Mouse (Mus musculus): ENCODE measurements around the gene Wdr5. TPM values are rescaled to one million over a fixed set of nuclear protein-coding genes. Genes with fewer than 3 reads are reported as not detected.
A peak's percentile ranks its signal among the peaks of the same experiment; 100 is the strongest.

Gene Wdr5
- polyA plus RNA-seq, 1 experiment: 27.2 TPM

GRCm38 (mm10) chr2:27486725-27487124 is 28.2 kb upstream of the Wdr5 start:
- no peaks in the 10 kb centered on the region for H3K36me3 ChIP-seq (ENCODE audit: control insufficient read depth, insufficient read depth, low read length)
- H3K4me3 ChIP-seq (ENCODE audit: control insufficient read depth, low read depth, low read length): no peak overlapping the region
- H3K27me3 ChIP-seq (ENCODE audit: control insufficient read depth, insufficient read depth, low read length): no peaks in the 10 kb centered on the region
- no peak overlapping the region for H3K27ac ChIP-seq (ENCODE audit: control insufficient read depth, insufficient read depth, low read depth, low read length)
- TF ChIP-seq CTCF (IDR thresholded peaks at IDR 0.05; ENCODE audit: control insufficient read depth, insufficient read depth, insufficient replicate concordance, low read depth, low read length) (no peak), POLR2A (IDR thresholded peaks at IDR 0.05; ENCODE audit: control insufficient read depth, low read depth, low read length) (no peak)
- H3K4me1 ChIP-seq (ENCODE audit: control insufficient read depth, insufficient read depth, low read length): no peaks in the 10 kb centered on the region

- H3K4me1 ChIP-seq (ENCODE audit: control insufficient read depth, insufficient read depth, low read length): no peaks in the 10 kb centered on the region
Observed at GRCm38 (mm10) chr2:27487336-27488049, 27.5 kb upstream of the Wdr5 start.

GRCm38 (mm10) chr2:27488362-27488761 is 26.6 kb upstream of the Wdr5 start:
- Histone ChIP-seq H3K36me3 (ENCODE audit: control insufficient read depth, insufficient read depth, low read length) (no peaks in the 10 kb centered on the region; the same call in 1 of the 2 replicates), H3K4me1 (ENCODE audit: control insufficient read depth, insufficient read depth, low read length) (no peaks in the 10 kb centered on the region), H3K27me3 (ENCODE audit: control insufficient read depth, insufficient read depth, low read length) (no peaks in the 10 kb centered on the region), H3K4me3 (ENCODE audit: control insufficient read depth, low read depth, low read length) (no peak overlapping the region), H3K27ac (ENCODE audit: control insufficient read depth, insufficient read depth, low read depth, low read length) (no peak overlapping the region)
- no peak for TF ChIP-seq CTCF (IDR thresholded peaks at IDR 0.05; ENCODE audit: control insufficient read depth, insufficient read depth, insufficient replicate concordance, low read depth, low read length)
- TF ChIP-seq POLR2A (IDR thresholded peaks at IDR 0.05; ENCODE audit: control insufficient read depth, low read depth, low read length): no peak

More at GRCm38 (mm10) chr2:27487336-27488049, 27.5 kb upstream of the Wdr5 start:
- no peaks in the 10 kb centered on the region for H3K27me3 ChIP-seq (ENCODE audit: control insufficient read depth, insufficient read depth, low read length)
- no peak overlapping the region for H3K4me3 ChIP-seq (ENCODE audit: control insufficient read depth, low read depth, low read length)
- TF ChIP-seq CTCF (IDR thresholded peaks at IDR 0.05; ENCODE audit: control insufficient read depth, insufficient read depth, insufficient replicate concordance, low read depth, low read length) (no peak), POLR2A (IDR thresholded peaks at IDR 0.05; ENCODE audit: control insufficient read depth, low read depth, low read length) (no peak)
- H3K27ac ChIP-seq (ENCODE audit: control insufficient read depth, insufficient read depth, low read depth, low read length): no peak overlapping the region
- H3K36me3 ChIP-seq (ENCODE audit: control insufficient read depth, insufficient read depth, low read length): no peaks in the 10 kb centered on the region; the same call in 1 of the 2 replicates

- TF ChIP-seq CTCF (IDR thresholded peaks at IDR 0.05; ENCODE audit: control insufficient read depth, insufficient read depth, insufficient replicate concordance, low read depth, low read length): no peak
- no peak for TF ChIP-seq POLR2A (IDR thresholded peaks at IDR 0.05; ENCODE audit: control insufficient read depth, low read depth, low read length)
- H3K4me1 ChIP-seq (ENCODE audit: control insufficient read depth, insufficient read depth, low read length): no peaks in the 10 kb centered on the region
- H3K27me3 ChIP-seq (ENCODE audit: control insufficient read depth, insufficient read depth, low read length): no peaks in the 10 kb centered on the region
- H3K27ac ChIP-seq (ENCODE audit: control insufficient read depth, insufficient read depth, low read depth, low read length): no peak overlapping the region
- no peaks in the 10 kb centered on the region; the same call in 1 of the 2 replicates for H3K36me3 ChIP-seq (ENCODE audit: control insufficient read depth, insufficient read depth, low read length)
- no peak overlapping the region for H3K4me3 ChIP-seq (ENCODE audit: control insufficient read depth, low read depth, low read length)
Observed at GRCm38 (mm10) chr2:27490939-27491338, 24.0 kb upstream of the Wdr5 start.

GRCm38 (mm10) chr2:27493971-27494370 is 21.0 kb upstream of the Wdr5 start:
- H3K4me1 ChIP-seq (ENCODE audit: control insufficient read depth, insufficient read depth, low read length): no peaks in the 10 kb centered on the region; the same call in 1 of the 2 replicates
- no peak overlapping the region for H3K4me3 ChIP-seq (ENCODE audit: control insufficient read depth, low read depth, low read length)
- no peak overlapping the region for H3K27ac ChIP-seq (ENCODE audit: control insufficient read depth, insufficient read depth, low read depth, low read length)
- no peaks in the 10 kb centered on the region; the same call in 1 of the 2 replicates for H3K36me3 ChIP-seq (ENCODE audit: control insufficient read depth, insufficient read depth, low read length)
- TF ChIP-seq POLR2A (IDR thresholded peaks at IDR 0.05; ENCODE audit: control insufficient read depth, low read depth, low read length) (no peak), CTCF (IDR thresholded peaks at IDR 0.05; ENCODE audit: control insufficient read depth, insufficient read depth, insufficient replicate concordance, low read depth, low read length) (no peak)
- H3K27me3 ChIP-seq (ENCODE audit: control insufficient read depth, insufficient read depth, low read length): no peaks in the 10 kb centered on the region

GRCm38 (mm10) chr2:27496391-27497028 is 18.4 kb upstream of the Wdr5 start:
- Histone ChIP-seq H3K27ac (ENCODE audit: control insufficient read depth, insufficient read depth, low read depth, low read length) (no peak overlapping the region), H3K27me3 (ENCODE audit: control insufficient read depth, insufficient read depth, low read length) (no peaks in the 10 kb centered on the region), H3K36me3 (ENCODE audit: control insufficient read depth, insufficient read depth, low read length) (no peaks in the 10 kb centered on the region; the same call in 1 of the 2 replicates), H3K4me3 (ENCODE audit: control insufficient read depth, low read depth, low read length) (no peak overlapping the region; the same call in 1 of the 2 replicates), H3K4me1 (ENCODE audit: control insufficient read depth, insufficient read depth, low read length) (no peaks in the 10 kb centered on the region; the same call in 1 of the 2 replicates)
- TF ChIP-seq CTCF (IDR thresholded peaks at IDR 0.05; ENCODE audit: control insufficient read depth, insufficient read depth, insufficient replicate concordance, low read depth, low read length): no peak
- TF ChIP-seq POLR2A (IDR thresholded peaks at IDR 0.05; ENCODE audit: control insufficient read depth, low read depth, low read length): no peak

GRCm38 (mm10) chr2:27504113-27504885 is 10.7 kb upstream of the Wdr5 start:
- H3K27ac ChIP-seq (ENCODE audit: control insufficient read depth, insufficient read depth, low read depth, low read length): 0 out of 2 replicates have a peak overlapping the region, but pooled peaks have one; percentile 43
- no peak for TF ChIP-seq POLR2A (IDR thresholded peaks at IDR 0.05; ENCODE audit: control insufficient read depth, low read depth, low read length)
- H3K4me1 ChIP-seq (ENCODE audit: control insufficient read depth, insufficient read depth, low read length): peaks cover 20% of the 10 kb centered on the region
- no peaks in the 10 kb centered on the region for H3K27me3 ChIP-seq (ENCODE audit: control insufficient read depth, insufficient read depth, low read length)
- no peak overlapping the region for H3K4me3 ChIP-seq (ENCODE audit: control insufficient read depth, low read depth, low read length)
- no peaks in the 10 kb centered on the region for H3K36me3 ChIP-seq (ENCODE audit: control insufficient read depth, insufficient read depth, low read length)
